Mouse (Mus musculus) ovary, postnatal 14 days (tissue): ENCODE results near the gene Acp7.
A peak's percentile ranks its signal among the peaks of the same experiment; 100 is the strongest.
"Not testable (repeated sequence)": the region's sequence is repeated elsewhere in the genome, so short reads cannot be mapped to it uniquely, and the experiment has no call there.

Experiments
- DNase-seq: peaks from one replicate; pipeline ENCODE4 v3.0.0; 2022; ENCODE audit warnings: low spot score

Acp7 gene

GRCm38 (mm10) chr7:28631073-28631472 is at the start of gene Acp7:
TSS of gene Acp7 (minus strand) at chr7:28631332.
- DNase-seq = no peak

GRCm38 (mm10) chr7:28677624-28678023 is 46.5 kb upstream of the Acp7 start:
- no peak for DNase-seq

GRCm38 (mm10) chr7:28676811-28677541 is 45.8 kb upstream of the Acp7 start:
- DNase-seq = no peak

- DNase-seq = peak; percentile 22
Observed at GRCm38 (mm10) chr7:28675746-28676145, 44.6 kb upstream of the Acp7 start.

- DNase-seq = no peak
Observed at GRCm38 (mm10) chr7:28674994-28675393, 43.9 kb upstream of the Acp7 start.

GRCm38 (mm10) chr7:28672786-28673185 is 41.7 kb upstream of the Acp7 start:
- DNase-seq = not testable (repeated sequence)

- DNase-seq = no peak
Observed at GRCm38 (mm10) chr7:28672276-28672675, 41.1 kb upstream of the Acp7 start.

- DNase-seq = no peak
Observed at GRCm38 (mm10) chr7:28671172-28671571, 40.0 kb upstream of the Acp7 start.

- peak; percentile 9 for DNase-seq
Observed at GRCm38 (mm10) chr7:28665620-28666579, 34.8 kb upstream of the Acp7 start.

GRCm38 (mm10) chr7:28656430-28656829 is 25.3 kb upstream of the Acp7 start:
- no peak for DNase-seq

GRCm38 (mm10) chr7:28651157-28651556 is 20.0 kb upstream of the Acp7 start:
- no peak for DNase-seq

- no peak for DNase-seq
Observed at GRCm38 (mm10) chr7:28647016-28647415, 15.9 kb upstream of the Acp7 start.

GRCm38 (mm10) chr7:28645947-28646475 is 14.9 kb upstream of the Acp7 start:
- no peak for DNase-seq

GRCm38 (mm10) chr7:28645366-28645765 is 14.2 kb upstream of the Acp7 start:
- no peak for DNase-seq

GRCm38 (mm10) chr7:28641546-28641945 is 10.4 kb upstream of the Acp7 start:
- no peak for DNase-seq

GRCm38 (mm10) chr7:28637511-28637910 is 6.4 kb upstream of the Acp7 start:
- DNase-seq = no peak

- no peak for DNase-seq
Observed at GRCm38 (mm10) chr7:28634128-28634527, 3.0 kb upstream of the Acp7 start.

GRCm38 (mm10) chr7:28624791-28625190 is 6.3 kb downstream of the Acp7 start:
- DNase-seq = no peak

- no peak for DNase-seq
Observed at GRCm38 (mm10) chr7:28619098-28619715, 11.9 kb downstream of the Acp7 start.

GRCm38 (mm10) chr7:28605951-28606350 is 25.2 kb downstream of the Acp7 start:
- no peak for DNase-seq

- DNase-seq = not testable (repeated sequence)
Observed at GRCm38 (mm10) chr7:28603788-28604187, 27.3 kb downstream of the Acp7 start.

- DNase-seq = no peak
Observed at GRCm38 (mm10) chr7:28603136-28603535, 28.0 kb downstream of the Acp7 start.
